Mouse (Mus musculus): ENCODE data around the gene Dvl1.

DNA sequence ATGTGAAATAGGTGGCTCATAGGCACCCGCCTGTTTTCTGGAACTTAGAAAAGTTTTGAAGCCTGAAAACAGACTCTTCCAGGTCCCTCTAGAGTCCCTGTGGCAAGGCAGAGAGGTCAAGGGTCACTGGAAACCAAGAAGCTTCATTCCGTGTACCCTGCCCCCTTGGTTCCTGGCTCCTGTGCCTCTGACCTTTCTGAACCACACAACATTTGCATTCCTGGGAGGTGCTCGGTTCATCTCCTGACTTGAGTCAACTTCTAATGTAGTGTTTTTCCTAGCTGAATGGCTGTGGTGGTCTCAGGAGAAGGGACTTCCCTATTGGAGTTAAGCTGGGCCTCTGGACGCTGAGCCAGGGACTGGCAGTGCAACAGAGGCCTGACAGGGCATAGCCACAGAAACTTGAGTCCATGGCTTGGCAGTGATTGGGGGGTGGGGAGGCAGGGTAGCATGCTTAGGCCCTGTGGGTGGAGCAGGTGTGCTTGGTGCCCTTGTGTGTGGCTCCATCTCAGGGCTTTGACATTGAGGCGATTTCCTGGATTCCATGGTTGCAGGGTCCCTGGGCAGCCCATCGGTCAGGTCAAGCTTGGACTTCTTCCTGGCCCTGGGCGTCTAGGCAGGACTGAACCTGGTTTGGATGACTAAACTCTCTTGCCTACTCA is 1.4 kb downstream of the Dvl1 start:
- no peak for TF ChIP-seq MAFK (IDR thresholded peaks at IDR 0.05; ENCODE audit: insufficient replicate concordance, low read length)
- TF ChIP-seq POLR2AphosphoS2 (IDR thresholded peaks at IDR 0.05; ENCODE audit: low read depth, low read length), result no peak
- TF ChIP-seq IRF4 (IDR thresholded peaks at IDR 0.05; ENCODE audit: low read depth, low read length), result peak; percentile 51; the same call in 1 of the 2 replicates
- no peak for TF ChIP-seq CTCF (conservative IDR thresholded peaks at IDR 0.05 in 1 of 2, IDR thresholded peaks at IDR 0.05 in 1 of 2; ENCODE audit: low read depth in 2 of 2, low read length in 2 of 2)
- TF ChIP-seq EP300 (IDR thresholded peaks at IDR 0.05; ENCODE audit: low read length), result no peak
- no peak for TF ChIP-seq USF1 (IDR thresholded peaks at IDR 0.05; ENCODE audit: low read depth, low read length)
- TF ChIP-seq ZKSCAN1 (IDR thresholded peaks at IDR 0.05; ENCODE audit: borderline replicate concordance, low read depth, low read length), result no peak
- TF ChIP-seq MAX (IDR thresholded peaks at IDR 0.05; ENCODE audit: low read length), result no peak
- peak; percentile 60; the same call in 1 of the 2 replicates for TF ChIP-seq SIN3A (IDR thresholded peaks at IDR 0.05; ENCODE audit: low read length)
- no peak for TF ChIP-seq E2F4 (IDR thresholded peaks at IDR 0.05; ENCODE audit: insufficient replicate concordance, low read depth, low read length)
- no peak for TF ChIP-seq UBTF (IDR thresholded peaks at IDR 0.05; ENCODE audit: low read depth, low read length)

All from CH12.LX (cell line).